Mouse (Mus musculus): ENCODE results near the gene Banf1. TPM values are rescaled to one million over a fixed set of nuclear protein-coding genes. Genes with fewer than 3 reads are reported as not detected.
"Not testable (repeated sequence)": the region's sequence is repeated elsewhere in the genome, so short reads cannot be mapped to it uniquely, and the experiment has no call there.

Gene Banf1
- polyA plus RNA-seq, 1 experiment: 506 TPM

GRCm38 (mm10) chr19:5365751-5366150 is 1.2 kb downstream of the Banf1 start:
- peaks cover 48% of the 10 kb centered on the region for H3K79me3 ChIP-seq (ENCODE audit: low read depth)
- no peaks in the 10 kb centered on the region for H3K27me3 ChIP-seq (ENCODE audit: control insufficient read depth, insufficient read depth, insufficient read length)
- H3ac ChIP-seq (ENCODE audit: control insufficient read depth, insufficient read length, low read depth): peak overlapping the region; percentile 60
- H3K36me3 ChIP-seq (ENCODE audit: control insufficient read depth, insufficient read depth): peaks cover 50% of the 10 kb centered on the region
- H3K79me2 ChIP-seq (ENCODE audit: control insufficient read depth, insufficient read depth): peaks cover 76% of the 10 kb centered on the region
- TF ChIP-seq FOSL1 (IDR thresholded peaks at IDR 0.05; ENCODE audit: insufficient read depth, low read length, poor library complexity, severe bottlenecking) (no peak), CTCF (IDR thresholded peaks at IDR 0.05; ENCODE audit: control insufficient read depth, insufficient read depth, insufficient read length) (no peak), MYOD1 (IDR thresholded peaks at IDR 0.05; ENCODE audit: control insufficient read depth, insufficient read length, low read depth) (no peak), MYOG (IDR thresholded peaks at IDR 0.05; ENCODE audit: control insufficient read depth, extremely low read depth, insufficient read length) (no peak), MAX (IDR thresholded peaks at IDR 0.05) (no peak), CEBPB (IDR thresholded peaks at IDR 0.05; ENCODE audit: low read depth) (no peak), USF1 (IDR thresholded peaks at IDR 0.05; ENCODE audit: low read depth) (no peak)
- H3K4me3 ChIP-seq (ENCODE audit: insufficient read depth, poor library complexity, severe bottlenecking): peak overlapping the region; percentile 100

GRCm38 (mm10) chr19:5364124-5364523 is 2.8 kb downstream of the Banf1 start:
- Histone ChIP-seq H3K36me3 (ENCODE audit: control insufficient read depth, insufficient read depth) (peaks cover 34% of the 10 kb centered on the region), H3K79me2 (ENCODE audit: control insufficient read depth, insufficient read depth) (peaks cover 59% of the 10 kb centered on the region), H3ac (ENCODE audit: control insufficient read depth, insufficient read length, low read depth) (no peak overlapping the region), H3K4me3 (ENCODE audit: insufficient read depth, poor library complexity, severe bottlenecking) (no peak overlapping the region), H3K79me3 (ENCODE audit: low read depth) (peaks cover 38% of the 10 kb centered on the region), H3K27me3 (ENCODE audit: control insufficient read depth, insufficient read depth, insufficient read length) (no peaks in the 10 kb centered on the region)
- TF ChIP-seq MAX (IDR thresholded peaks at IDR 0.05): no peak
- no peak for TF ChIP-seq CEBPB (IDR thresholded peaks at IDR 0.05; ENCODE audit: low read depth)
- TF ChIP-seq FOSL1 (IDR thresholded peaks at IDR 0.05; ENCODE audit: insufficient read depth, low read length, poor library complexity, severe bottlenecking): no peak
- TF ChIP-seq MYOG (IDR thresholded peaks at IDR 0.05; ENCODE audit: control insufficient read depth, extremely low read depth, insufficient read length): no peak
- TF ChIP-seq MYOD1 (IDR thresholded peaks at IDR 0.05; ENCODE audit: control insufficient read depth, insufficient read length, low read depth): no peak
- no peak for TF ChIP-seq CTCF (IDR thresholded peaks at IDR 0.05; ENCODE audit: control insufficient read depth, insufficient read depth, insufficient read length)
- no peak for TF ChIP-seq USF1 (IDR thresholded peaks at IDR 0.05; ENCODE audit: low read depth)

GRCm38 (mm10) chr19:5362186-5362585 is 4.8 kb downstream of the Banf1 start:
- H3K27me3 ChIP-seq (ENCODE audit: control insufficient read depth, insufficient read depth, insufficient read length): no peaks in the 10 kb centered on the region
- H3K79me3 ChIP-seq (ENCODE audit: low read depth): peaks cover 18% of the 10 kb centered on the region
- H3K36me3 ChIP-seq (ENCODE audit: control insufficient read depth, insufficient read depth): peaks cover 22% of the 10 kb centered on the region
- H3K79me2 ChIP-seq (ENCODE audit: control insufficient read depth, insufficient read depth): peaks cover 40% of the 10 kb centered on the region
- TF ChIP-seq MAX (IDR thresholded peaks at IDR 0.05): no peak
- no peak for TF ChIP-seq CTCF (IDR thresholded peaks at IDR 0.05; ENCODE audit: control insufficient read depth, insufficient read depth, insufficient read length)
- no peak for TF ChIP-seq CEBPB (IDR thresholded peaks at IDR 0.05; ENCODE audit: low read depth)
- no peak for TF ChIP-seq FOSL1 (IDR thresholded peaks at IDR 0.05; ENCODE audit: insufficient read depth, low read length, poor library complexity, severe bottlenecking)
- TF ChIP-seq MYOD1 (IDR thresholded peaks at IDR 0.05; ENCODE audit: control insufficient read depth, insufficient read length, low read depth): no peak
- no peak for TF ChIP-seq USF1 (IDR thresholded peaks at IDR 0.05; ENCODE audit: low read depth)
- no peak for TF ChIP-seq MYOG (IDR thresholded peaks at IDR 0.05; ENCODE audit: control insufficient read depth, extremely low read depth, insufficient read length)
- no peak overlapping the region for H3ac ChIP-seq (ENCODE audit: control insufficient read depth, insufficient read length, low read depth)
- no peak overlapping the region for H3K4me3 ChIP-seq (ENCODE audit: insufficient read depth, poor library complexity, severe bottlenecking)

GRCm38 (mm10) chr19:5356080-5356479 is 10.9 kb downstream of the Banf1 start:
- no peak for TF ChIP-seq MYOG (IDR thresholded peaks at IDR 0.05; ENCODE audit: control insufficient read depth, extremely low read depth, insufficient read length)
- no peak for TF ChIP-seq CEBPB (IDR thresholded peaks at IDR 0.05; ENCODE audit: low read depth)
- TF ChIP-seq CTCF (IDR thresholded peaks at IDR 0.05; ENCODE audit: control insufficient read depth, insufficient read depth, insufficient read length): no peak
- no peak for TF ChIP-seq MAX (IDR thresholded peaks at IDR 0.05)
- no peak for TF ChIP-seq FOSL1 (IDR thresholded peaks at IDR 0.05; ENCODE audit: insufficient read depth, low read length, poor library complexity, severe bottlenecking)
- no peak for TF ChIP-seq MYOD1 (IDR thresholded peaks at IDR 0.05; ENCODE audit: control insufficient read depth, insufficient read length, low read depth)
- no peak for TF ChIP-seq USF1 (IDR thresholded peaks at IDR 0.05; ENCODE audit: low read depth)
- Histone ChIP-seq H3K79me3 (ENCODE audit: low read depth) (no peaks in the 10 kb centered on the region), H3K27me3 (ENCODE audit: control insufficient read depth, insufficient read depth, insufficient read length) (no peaks in the 10 kb centered on the region), H3K4me3 (ENCODE audit: insufficient read depth, poor library complexity, severe bottlenecking) (no peak overlapping the region), H3ac (ENCODE audit: control insufficient read depth, insufficient read length, low read depth) (no peak overlapping the region), H3K79me2 (ENCODE audit: control insufficient read depth, insufficient read depth) (no peaks in the 10 kb centered on the region), H3K36me3 (ENCODE audit: control insufficient read depth, insufficient read depth) (no peaks in the 10 kb centered on the region)

GRCm38 (mm10) chr19:5353609-5354008 is 13.4 kb downstream of the Banf1 start:
- H3ac ChIP-seq (ENCODE audit: control insufficient read depth, insufficient read length, low read depth): no peak overlapping the region
- no peak for TF ChIP-seq MYOG (IDR thresholded peaks at IDR 0.05; ENCODE audit: control insufficient read depth, extremely low read depth, insufficient read length)
- no peak for TF ChIP-seq CEBPB (IDR thresholded peaks at IDR 0.05; ENCODE audit: low read depth)
- TF ChIP-seq USF1 (IDR thresholded peaks at IDR 0.05; ENCODE audit: low read depth): no peak
- no peak for TF ChIP-seq CTCF (IDR thresholded peaks at IDR 0.05; ENCODE audit: control insufficient read depth, insufficient read depth, insufficient read length)
- TF ChIP-seq FOSL1 (IDR thresholded peaks at IDR 0.05; ENCODE audit: insufficient read depth, low read length, poor library complexity, severe bottlenecking): no peak
- TF ChIP-seq MAX (IDR thresholded peaks at IDR 0.05): no peak
- TF ChIP-seq MYOD1 (IDR thresholded peaks at IDR 0.05; ENCODE audit: control insufficient read depth, insufficient read length, low read depth): no peak
- H3K27me3 ChIP-seq (ENCODE audit: control insufficient read depth, insufficient read depth, insufficient read length): no peaks in the 10 kb centered on the region
- no peaks in the 10 kb centered on the region for H3K79me3 ChIP-seq (ENCODE audit: low read depth)
- no peaks in the 10 kb centered on the region for H3K79me2 ChIP-seq (ENCODE audit: control insufficient read depth, insufficient read depth)
- no peak overlapping the region for H3K4me3 ChIP-seq (ENCODE audit: insufficient read depth, poor library complexity, severe bottlenecking)
- H3K36me3 ChIP-seq (ENCODE audit: control insufficient read depth, insufficient read depth): no peaks in the 10 kb centered on the region

GRCm38 (mm10) chr19:5349502-5349873 is 17.5 kb downstream of the Banf1 start, which contains the start of gene Cst6:
TSS of gene Cst6 (minus strand) at chr19:5349574.
- H3K27me3 ChIP-seq (ENCODE audit: control insufficient read depth, insufficient read depth, insufficient read length); H3K79me2 ChIP-seq (ENCODE audit: control insufficient read depth, insufficient read depth); H3K4me3 ChIP-seq (ENCODE audit: insufficient read depth, poor library complexity, severe bottlenecking); H3K36me3 ChIP-seq (ENCODE audit: control insufficient read depth, insufficient read depth); H3K79me3 ChIP-seq (ENCODE audit: low read depth): not testable (repeated sequence)
- peak within 1 kb of the TSS; percentile 82 for H3ac ChIP-seq (ENCODE audit: control insufficient read depth, insufficient read length, low read depth)
